Mouse (Mus musculus) G1E (cell line): ENCODE results near the gene Slc20a1.

ENCODE experiments used
- CTCF ChIP-seq: IDR thresholded peaks from 2 replicates; pipeline ENCODE4 v1.5.1; 2012; ENCODE audit warnings: low read depth, low read length, inconsistent platforms, mixed read lengths
- GATA1 ChIP-seq: IDR thresholded peaks from 2 replicates; pipeline ENCODE4 v1.6.1; 2012; ENCODE audit warnings: borderline replicate concordance, low read length, inconsistent platforms, mixed read lengths
- TAL1 ChIP-seq: conservative IDR thresholded peaks from 2 replicates; pipeline ENCODE4 v1.6.1; 2012; ENCODE audit warnings: low read depth, low read length, inconsistent platforms, mixed read lengths

GRCm38 (mm10) chr2:129232023-129232422 is 33.5 kb downstream of the Slc20a1 start:
- no peak for TF ChIP-seq CTCF
- no peak for TF ChIP-seq TAL1
- TF ChIP-seq GATA1 = no peak
